Mouse (Mus musculus) embryo, embryonic 9.5 days (tissue): ENCODE data around the gene Plxnb2.

Experiments used
- DNase-seq: peaks from one replicate; pipeline ENCODE4 v3.0.0-alpha.2; 2017; ENCODE audit errors: extremely low spot score

Gene Plxnb2

GRCm38 (mm10) chr15:89127364-89127940 is 53.1 kb downstream of the Plxnb2 start:
- DNase-seq, result no peak

GRCm38 (mm10) chr15:89126622-89127021 is 54.0 kb downstream of the Plxnb2 start:
- DNase-seq, result no peak

GRCm38 (mm10) chr15:89125351-89125750 is 55.2 kb downstream of the Plxnb2 start:
- DNase-seq, result no peak

- no peak for DNase-seq
Measured at GRCm38 (mm10) chr15:89124312-89124711, 56.3 kb downstream of the Plxnb2 start.

- DNase-seq, result peak; percentile 45
Measured at GRCm38 (mm10) chr15:89123595-89123994, 57.0 kb downstream of the Plxnb2 start.

- DNase-seq, result peak; percentile 93
Measured at GRCm38 (mm10) chr15:89122649-89123366, 57.8 kb downstream of the Plxnb2 start, which contains the start of gene Tubgcp6. Tubgcp6 (minus strand) TSS chr15:89123112.

- DNase-seq, result no peak
Measured at GRCm38 (mm10) chr15:89118007-89118406, 62.6 kb downstream of the Plxnb2 start.

- DNase-seq, result no peak
Measured at GRCm38 (mm10) chr15:89110147-89110546, 70.4 kb downstream of the Plxnb2 start.

- no peak for DNase-seq
Measured at GRCm38 (mm10) chr15:89106976-89107375, 73.6 kb downstream of the Plxnb2 start.

GRCm38 (mm10) chr15:89106073-89106472 is 74.5 kb downstream of the Plxnb2 start:
- DNase-seq, result no peak
